Mouse (Mus musculus): ENCODE results near the gene Plod2.

DNA sequence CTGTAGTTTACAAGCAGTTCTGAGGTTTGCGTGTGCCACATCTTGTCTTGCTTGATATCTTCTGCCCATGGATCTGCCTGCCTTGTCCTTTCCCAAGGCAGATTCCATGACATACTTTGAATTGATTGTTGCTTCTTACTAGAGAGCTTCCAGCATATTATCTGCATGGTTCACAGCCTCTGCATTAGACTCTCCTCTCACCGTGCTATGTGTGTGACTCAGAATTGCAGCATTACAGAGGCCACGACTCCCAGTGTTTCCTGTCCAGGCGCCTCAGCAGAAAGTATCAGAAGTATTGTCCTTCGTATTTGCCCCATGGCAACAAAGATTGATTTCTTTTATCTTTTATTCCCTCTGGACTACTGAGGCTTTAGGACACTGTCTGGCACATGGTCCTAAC, 20.4 kb downstream of the Plod2 start:
- TF ChIP-seq GATA1 (IDR thresholded peaks at IDR 0.05; ENCODE audit: low read length) (no peak), TAL1 (IDR thresholded peaks at IDR 0.05; ENCODE audit: low read length) (no peak)

Measured in erythroblast, embryonic 14.5 days (primary cell).